Mouse (Mus musculus) liver, adult 2 months (tissue): ENCODE measurements around the gene Noa1.

Experiments
- CTCF ChIP-seq: fragments of 200-500 bp; IDR thresholded peaks from 2 replicates; pipeline ENCODE4 v1.5.1; 2011; ENCODE audit warnings: low read depth, low read length, control low read depth
- POLR2A ChIP-seq: fragments of 200-500 bp; IDR thresholded peaks from 2 replicates; pipeline ENCODE4 v1.6.1; 2011; ENCODE audit warnings: low read length, control low read depth; ENCODE audit not compliant: insufficient read depth; ENCODE audit errors: extremely low read depth

DNA sequence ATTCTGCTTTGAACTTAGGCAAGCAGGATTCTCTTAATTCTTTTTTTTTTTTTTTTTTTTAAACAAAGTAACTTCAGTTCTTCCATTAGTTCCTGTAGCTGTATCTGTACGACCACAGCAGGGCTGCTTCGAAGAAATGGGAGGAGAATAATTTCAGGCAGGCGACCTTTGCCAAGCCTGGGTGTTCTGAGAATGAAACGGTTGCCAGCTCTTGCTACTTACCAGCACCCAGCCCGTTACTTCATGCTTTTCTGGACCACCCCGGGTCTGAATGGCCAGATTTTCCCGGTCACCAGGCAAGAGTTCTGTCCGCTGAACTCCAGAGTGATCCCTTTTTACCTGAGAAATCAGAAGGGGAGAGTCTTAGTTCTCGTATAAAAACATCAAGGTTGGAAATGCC lies 41.8 kb upstream of the Noa1 start:
- TF ChIP-seq CTCF (no peak), POLR2A (no peak)
